In genomic region chr2:32536086-32536633, GRCm38 (mm10) we compare ENCODE assay signal across 8 mouse cellular contexts. TPM values are rescaled to one million over a fixed set of nuclear protein-coding genes. Genes with fewer than 3 reads are reported as not detected.
DNase-seq lines count a peak whose midpoint lies in the region; ATAC-seq and TF ChIP-seq lines count a peak whose summit lies in the region.

No protein-coding gene starts in this region.

- H3K9me3 ChIP-seq in megakaryocyte, embryonic 14.5 days = no peaks in the 10 kb centered on the region
- H3K9me3 ChIP-seq in forebrain, embryonic 16.5 days (ENCODE audit: control insufficient read depth, low read length) = no peaks in the 10 kb centered on the region
- no peaks in the 10 kb centered on the region for H3K9me3 ChIP-seq in kidney, embryonic 14.5 days (ENCODE audit: control insufficient read depth, low read length)

- no peak for TF ChIP-seq POLR2A in brain, embryonic 14.5 days (IDR thresholded peaks at IDR 0.05; ENCODE audit: borderline replicate concordance, extremely low read depth, insufficient read depth, insufficient read length, poor library complexity, severe bottlenecking)

- peaks cover 43% of the 10 kb centered on the region for H3K4me1 ChIP-seq in megakaryocyte, embryonic 14.5 days
- H3K4me1 ChIP-seq in forebrain, embryonic 16.5 days (replicated peaks; ENCODE audit: control insufficient read depth, insufficient read depth, low read length) = peaks cover 46% of the 10 kb centered on the region
- H3K4me1 ChIP-seq in kidney, embryonic 14.5 days (ENCODE audit: control insufficient read depth, insufficient read depth, low read length) = peaks cover 59% of the 10 kb centered on the region

- H3K4me3 ChIP-seq in megakaryocyte, embryonic 14.5 days (replicated peaks) = peak overlapping the region; percentile 75
- peak overlapping the region; percentile 87 for H3K4me3 ChIP-seq in forebrain, embryonic 16.5 days (replicated peaks; ENCODE audit: low read length)
- peak overlapping the region; percentile 64 for H3K4me3 ChIP-seq in kidney, embryonic 14.5 days (ENCODE audit: low read length)
- H3K4me3 ChIP-seq in macrophage (ENCODE audit: inconsistent target) = peak overlapping the region; percentile 28

- TF ChIP-seq CTCF in brain, embryonic 14.5 days (IDR thresholded peaks at IDR 0.05; ENCODE audit: borderline replicate concordance, extremely low read depth, insufficient read depth, insufficient read length) = no peak

- no peaks in the 10 kb centered on the region for H3K36me3 ChIP-seq in megakaryocyte, embryonic 14.5 days (replicated peaks; ENCODE audit: low read length)
- no peaks in the 10 kb centered on the region for H3K36me3 ChIP-seq in forebrain, embryonic 16.5 days (ENCODE audit: control insufficient read depth, insufficient read depth)
- H3K36me3 ChIP-seq in kidney, embryonic 14.5 days (ENCODE audit: control insufficient read depth, insufficient read depth, low read length) = no peaks in the 10 kb centered on the region
- H3K36me3 ChIP-seq in macrophage (ENCODE audit: inconsistent target) = no peaks in the 10 kb centered on the region

- peak overlapping the region; percentile 79 for H3K4me2 ChIP-seq in forebrain, embryonic 16.5 days (ENCODE audit: low read length)
- peak overlapping the region; percentile 71 for H3K4me2 ChIP-seq in kidney, embryonic 14.5 days (replicated peaks; ENCODE audit: low read depth, low read length)

- no peak for ATAC-seq in megakaryocyte, adult 5-6 weeks (ENCODE audit: poor library complexity, severe bottlenecking)
- no peak for ATAC-seq in forebrain, embryonic 16.5 days
- ATAC-seq in kidney, embryonic 14.5 days (ENCODE audit: low FRiP score, low TSS enrichment) = no peak

- H3K79me2 ChIP-seq in macrophage (ENCODE audit: inconsistent target) = no peaks in the 10 kb centered on the region

- peak overlapping the region; percentile 88; the same call in 1 of the 2 replicates for H3K27ac ChIP-seq in forebrain, embryonic 16.5 days (ENCODE audit: low read length)
- peak overlapping the region; percentile 61 for H3K27ac ChIP-seq in kidney, embryonic 14.5 days (ENCODE audit: low read depth, low read length)
- no peak overlapping the region for H3K27ac ChIP-seq in macrophage

- H3K9ac ChIP-seq in forebrain, embryonic 16.5 days (replicated peaks; ENCODE audit: low read depth, low read length) = peak overlapping the region; percentile 90
- peak overlapping the region; percentile 71 for H3K9ac ChIP-seq in kidney, embryonic 14.5 days (ENCODE audit: low read depth, low read length)

- peaks cover 72% of the 10 kb centered on the region for H3K27me3 ChIP-seq in megakaryocyte, embryonic 14.5 days (replicated peaks)
- no peaks in the 10 kb centered on the region for H3K27me3 ChIP-seq in forebrain, embryonic 16.5 days (replicated peaks; ENCODE audit: control insufficient read depth, insufficient read depth, low read length)
- H3K27me3 ChIP-seq in kidney, embryonic 14.5 days (ENCODE audit: control insufficient read depth, insufficient read depth, low read length) = no peaks in the 10 kb centered on the region

- under 1% methylated on average over 14 of the region's 14 CpGs for WGBS in forebrain, embryonic 16.5 days
- under 1% methylated on average over 14 of the region's 14 CpGs for WGBS in kidney, embryonic 14.5 days
- WGBS in macrophage (ENCODE audit: missing documents) = 4% methylated on average over 14 of the region's 14 CpGs

- peak; percentile 69 for DNase-seq in brain, embryonic 14.5 days (ENCODE audit: low read depth)
- peak; percentile 39 for DNase-seq in testis, postnatal 14 days (ENCODE audit: low spot score)
- DNase-seq in layer of hippocampus, adult 8-10 months (ENCODE audit: low spot score in 2 of 2) = no peak

RNA-seq across cellular contexts. Expression of gene Fam102a, which starts 1.0 kb away (rescaled TPM):
- 0.64 and 1.8 TPM in 2 replicates for polyA plus RNA-seq in megakaryocyte, embryonic 14.5 days (2012; ENCODE audit: insufficient read depth, low replicate concordance)
- total RNA-seq in megakaryocyte, adult 5-6 weeks (2015) = 6.5 and 6.6 TPM in 2 replicates
- total RNA-seq in megakaryocyte, adult 5-6 weeks (2017) = 4.6 and 4.8 TPM in 2 replicates
- 7.7 and 12.9 TPM in 2 replicates for polyA plus RNA-seq in brain, embryonic 14.5 days (2012; rRNA removed)
- polyA plus RNA-seq in forebrain, embryonic 16.5 days (2015; fragmentation: Nextera tagmentation; extraction: Ambion mirVana) = 4.7 and 5.6 TPM in 2 replicates
- polyA plus RNA-seq in kidney, embryonic 14.5 days (2014; fragmentation: Nextera tagmentation; extraction: Ambion mirVana) = 12.2 and 16.9 TPM in 2 replicates
- 1 to 10 TPM in 18 of 26 experiments, under 1 TPM in 8; 0.36 to 5.7 (median 1.9) TPM for total RNA-seq in macrophage (2018; cell fraction: chromatin; rRNA removed)
- total RNA-seq in macrophage (2018; cell fraction: cytosol; rRNA removed) = 1 to 10 TPM; 2.6 to 5.8 (median 4.4) TPM
- total RNA-seq in macrophage (2018; cell fraction: nucleus; rRNA removed) = 1 to 10 TPM; 1.4 to 8.5 (median 2.7) TPM
- polyA plus RNA-seq in macrophage (2018) = 3.5 to 9.1 TPM (median 3.9 TPM) in 3 replicates
- 10 to 100 TPM; 69.9 to 81.1 (median 75.7) TPM for total RNA-seq in layer of hippocampus, adult 8-10 months (2022)

RNA-seq across cellular contexts. Expression of gene Dpm2, which starts 34.5 kb away (rescaled TPM):
- 2.8 and 10.0 TPM in 2 replicates for polyA plus RNA-seq in megakaryocyte, embryonic 14.5 days (2012; ENCODE audit: insufficient read depth, low replicate concordance)
- total RNA-seq in megakaryocyte, adult 5-6 weeks (2015) = 82.8 and 91.7 TPM in 2 replicates
- 32.0 and 35.3 TPM in 2 replicates for total RNA-seq in megakaryocyte, adult 5-6 weeks (2017)
- polyA plus RNA-seq in brain, embryonic 14.5 days (2012; rRNA removed) = 155 and 212 TPM in 2 replicates
- polyA plus RNA-seq in forebrain, embryonic 16.5 days (2015; fragmentation: Nextera tagmentation; extraction: Ambion mirVana) = 136 and 141 TPM in 2 replicates
- polyA plus RNA-seq in kidney, embryonic 14.5 days (2014; fragmentation: Nextera tagmentation; extraction: Ambion mirVana) = 105 and 126 TPM in 2 replicates
- total RNA-seq in macrophage (2018; cell fraction: chromatin; rRNA removed) = 10 to 100 TPM; 32.2 to 61.0 (median 47.4) TPM
- total RNA-seq in macrophage (2018; cell fraction: cytosol; rRNA removed) = 10 to 100 TPM; 66.4 to 91.8 (median 78.1) TPM
- total RNA-seq in macrophage (2018; cell fraction: nucleus; rRNA removed) = 10 to 100 TPM; 53.1 to 95.2 (median 76.3) TPM
- 48.3 to 76.8 TPM (median 72.3 TPM) in 3 replicates for polyA plus RNA-seq in macrophage (2018)
- total RNA-seq in layer of hippocampus, adult 8-10 months (2022) = 10 to 100 TPM; 73.1 to 87.1 (median 74.8) TPM

RNA-seq across cellular contexts. Expression of gene Pip5kl1, which starts 38.4 kb away (rescaled TPM):
- polyA plus RNA-seq in megakaryocyte, embryonic 14.5 days (2012; ENCODE audit: insufficient read depth, low replicate concordance) = not detected in 2 replicates
- total RNA-seq in megakaryocyte, adult 5-6 weeks (2015) = 0.31 TPM in 1 of 2 replicates, not detected in the other
- total RNA-seq in megakaryocyte, adult 5-6 weeks (2017) = not detected in 2 replicates
- polyA plus RNA-seq in brain, embryonic 14.5 days (2012; rRNA removed) = 13.2 and 16.0 TPM in 2 replicates
- 3.9 and 6.8 TPM in 2 replicates for polyA plus RNA-seq in forebrain, embryonic 16.5 days (2015; fragmentation: Nextera tagmentation; extraction: Ambion mirVana)
- polyA plus RNA-seq in kidney, embryonic 14.5 days (2014; fragmentation: Nextera tagmentation; extraction: Ambion mirVana) = 1.8 and 2.3 TPM in 2 replicates
- total RNA-seq in macrophage (2018; cell fraction: chromatin; rRNA removed) = 1 to 10 TPM in 14 of 26 experiments, under 1 TPM in 1, not detected in 11; 0.74 to 5.6 (median 1.8) TPM
- not detected for total RNA-seq in macrophage (2018; cell fraction: cytosol; rRNA removed)
- 1 to 10 TPM in 8 of 26 experiments, not detected in 18; 1.5 to 3.1 (median 1.9) TPM for total RNA-seq in macrophage (2018; cell fraction: nucleus; rRNA removed)
- not detected in 3 replicates for polyA plus RNA-seq in macrophage (2018)
- total RNA-seq in layer of hippocampus, adult 8-10 months (2022) = 1 to 10 TPM; 4.0 to 5.2 (median 4.5) TPM

RNA-seq across cellular contexts. Expression of gene 9430097D07Rik, which starts 39.3 kb away (rescaled TPM):
- not detected in 2 replicates for polyA plus RNA-seq in megakaryocyte, embryonic 14.5 days (2012; ENCODE audit: insufficient read depth, low replicate concordance)
- total RNA-seq in megakaryocyte, adult 5-6 weeks (2015) = not detected in 2 replicates
- not detected in 2 replicates for total RNA-seq in megakaryocyte, adult 5-6 weeks (2017)
- polyA plus RNA-seq in brain, embryonic 14.5 days (2012; rRNA removed) = 0.26 and 0.33 TPM in 2 replicates
- polyA plus RNA-seq in forebrain, embryonic 16.5 days (2015; fragmentation: Nextera tagmentation; extraction: Ambion mirVana) = 0.42 and 0.60 TPM in 2 replicates
- 0.14 TPM in 1 of 2 replicates, not detected in the other for polyA plus RNA-seq in kidney, embryonic 14.5 days (2014; fragmentation: Nextera tagmentation; extraction: Ambion mirVana)
- under 1 TPM in 2 of 26 experiments, not detected in 24; 0.56 to 0.57 TPM for total RNA-seq in macrophage (2018; cell fraction: chromatin; rRNA removed)
- total RNA-seq in macrophage (2018; cell fraction: cytosol; rRNA removed) = under 1 TPM in 1 of 26 experiments, not detected in 25; 0.09 TPM
- not detected for total RNA-seq in macrophage (2018; cell fraction: nucleus; rRNA removed)
- polyA plus RNA-seq in macrophage (2018) = not detected in 3 replicates
- total RNA-seq in layer of hippocampus, adult 8-10 months (2022) = under 1 TPM; 0.23 to 0.74 (median 0.40) TPM

RNA-seq across cellular contexts. Expression of gene St6galnac4, which starts 50.7 kb away (rescaled TPM):
- 16.3 and 18.9 TPM in 2 replicates for polyA plus RNA-seq in megakaryocyte, embryonic 14.5 days (2012; ENCODE audit: insufficient read depth, low replicate concordance)
- 5.8 and 9.2 TPM in 2 replicates for total RNA-seq in megakaryocyte, adult 5-6 weeks (2015)
- total RNA-seq in megakaryocyte, adult 5-6 weeks (2017) = 8.6 and 12.1 TPM in 2 replicates
- 21.7 and 23.9 TPM in 2 replicates for polyA plus RNA-seq in brain, embryonic 14.5 days (2012; rRNA removed)
- 27.4 and 29.6 TPM in 2 replicates for polyA plus RNA-seq in forebrain, embryonic 16.5 days (2015; fragmentation: Nextera tagmentation; extraction: Ambion mirVana)
- polyA plus RNA-seq in kidney, embryonic 14.5 days (2014; fragmentation: Nextera tagmentation; extraction: Ambion mirVana) = 15.6 and 20.0 TPM in 2 replicates
- 100 to 1,000 TPM in 2 of 26 experiments, 10 to 100 TPM in 24; 17.3 to 114 (median 35.7) TPM for total RNA-seq in macrophage (2018; cell fraction: chromatin; rRNA removed)
- 10 to 100 TPM; 19.7 to 54.7 (median 39.3) TPM for total RNA-seq in macrophage (2018; cell fraction: cytosol; rRNA removed)
- 100 to 1,000 TPM in 2 of 26 experiments, 10 to 100 TPM in 24; 25.3 to 122 (median 46.9) TPM for total RNA-seq in macrophage (2018; cell fraction: nucleus; rRNA removed)
- polyA plus RNA-seq in macrophage (2018) = 30.1 to 43.5 TPM (median 34.6 TPM) in 3 replicates
- 10 to 100 TPM; 36.1 to 48.6 (median 40.3) TPM for total RNA-seq in layer of hippocampus, adult 8-10 months (2022)

Comparison
In these comparisons a context has a peak if more than half of its experiments do, and no peak if none do; other contexts are left out.
1. H3K4me3 ChIP-seq: peak in every context shown above with its lines; median percentile 87 in forebrain, embryonic 16.5 days; 75 in megakaryocyte, embryonic 14.5 days; 64 in kidney, embryonic 14.5 days; 28 in macrophage.
2. DNase-seq: peak in brain, embryonic 14.5 days (single experiment) and testis, postnatal 14 days (single experiment); none in layer of hippocampus, adult 8-10 months (0 of 2).